27 mouse cellular contexts compared by ENCODE assay signal in the genomic region with DNA sequence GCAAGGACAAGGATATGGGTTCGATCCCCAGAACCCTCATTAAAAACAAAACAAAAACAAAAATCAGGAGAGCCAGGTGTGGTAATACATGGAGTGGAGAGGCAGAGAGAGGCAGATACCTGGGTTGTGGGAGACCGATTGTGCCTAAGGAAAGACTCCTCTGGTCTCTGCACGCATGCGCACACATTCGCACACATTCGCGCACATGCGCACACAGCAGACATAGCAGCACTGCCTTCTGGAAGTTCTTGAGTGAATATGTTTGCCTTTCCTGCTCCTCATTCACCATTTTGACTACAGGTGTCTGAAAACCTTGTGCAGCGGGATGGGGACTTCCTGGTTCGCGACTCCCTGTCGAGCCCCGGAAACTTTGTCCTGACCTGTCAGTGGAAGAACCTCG.
DNase-seq lines count a peak whose midpoint lies in the region; ATAC-seq and TF ChIP-seq lines count a peak whose summit lies in the region.
"Had no signal": no experiment of that assay in that cellular context is flagged by ENCODE, and none has a peak within 500 bp of the region (broad histone marks: within the 10 kb centered on the region; RNA-seq: fewer than 3 reads in every experiment).

No protein-coding gene starts in this region.

- no peak overlapping the region for H3K27ac ChIP-seq in testis, adult 2 months (ENCODE audit: control insufficient read depth, insufficient read depth, low read depth, low read length)
- no peak overlapping the region for H3K27ac ChIP-seq in forebrain, embryonic 11.5 days (ENCODE audit: low read depth, low read length)
- H3K27ac ChIP-seq in hindbrain, embryonic 13.5 days = no peak overlapping the region
- H3K27ac ChIP-seq: embryonic facial prominence, embryonic 12.5 days; embryonic facial prominence, embryonic 15.5 days; forebrain, embryonic 12.5 days; forebrain, embryonic 15.5 days; heart, embryonic 15.5 days; hindbrain, embryonic 10.5 days; hindbrain, embryonic 14.5 days; hindbrain, postnatal 0 days had no signal

- peak; percentile 65; the same call in 1 of the 2 replicates for TF ChIP-seq POLR2A in testis, adult 2 months (IDR thresholded peaks at IDR 0.05; ENCODE audit: control insufficient read depth, low read depth, low read length)

- H3K9ac ChIP-seq in forebrain, embryonic 11.5 days (ENCODE audit: low read length) = no peak overlapping the region
- no peak overlapping the region for H3K9ac ChIP-seq in hindbrain, embryonic 13.5 days
- H3K9ac ChIP-seq: embryonic facial prominence, embryonic 12.5 days; embryonic facial prominence, embryonic 15.5 days; forebrain, embryonic 12.5 days; forebrain, embryonic 15.5 days; heart, embryonic 12.5 days; heart, embryonic 15.5 days; hindbrain, embryonic 14.5 days had no signal

- H3K27me3 ChIP-seq in testis, adult 2 months (ENCODE audit: control insufficient read depth, insufficient read depth, low read length) = no peaks in the 10 kb centered on the region
- no peaks in the 10 kb centered on the region for H3K27me3 ChIP-seq in forebrain, embryonic 11.5 days (ENCODE audit: control insufficient read depth, insufficient read depth, low read length)
- no peaks in the 10 kb centered on the region for H3K27me3 ChIP-seq in hindbrain, embryonic 13.5 days
- H3K27me3 ChIP-seq: embryonic facial prominence, embryonic 15.5 days; forebrain, embryonic 12.5 days; forebrain, embryonic 15.5 days; heart, embryonic 15.5 days had no signal

- H3K4me2 ChIP-seq in forebrain, embryonic 11.5 days (ENCODE audit: low read depth, low read length, severe bottlenecking) = no peak overlapping the region
- no peak overlapping the region for H3K4me2 ChIP-seq in hindbrain, embryonic 13.5 days
- H3K4me2 ChIP-seq: embryonic facial prominence, embryonic 12.5 days; embryonic facial prominence, embryonic 15.5 days; forebrain, embryonic 12.5 days; forebrain, embryonic 15.5 days; heart, embryonic 12.5 days; heart, embryonic 15.5 days; hindbrain, embryonic 14.5 days had no signal

- DNase-seq in testis, postnatal 10 days (ENCODE audit: low spot score) = no peak
- DNase-seq in ES-CJ7 (ENCODE audit: low read depth, low spot score) (peak; percentile 36), ZHBTc4 (ENCODE audit: low read depth, low spot score) (peak; percentile 86)
- DNase-seq in forebrain, embryonic 11.5 days (ENCODE audit: low spot score) = no peak
- DNase-seq: adrenal gland, adult 8-10 months; adrenal gland, postnatal 25 days; cerebellum, adult 18-20 months; cerebellum, adult 9-10 months; cerebellum, postnatal 14 days; gastrocnemius, postnatal 25 days; heart, adult 18-20 months; heart, postnatal 10 days; heart, postnatal 36 days had no signal

- TF ChIP-seq CTCF in testis, adult 2 months (IDR thresholded peaks at IDR 0.05; ENCODE audit: control insufficient read depth, insufficient read depth, insufficient replicate concordance, low read depth, low read length) = no peak

- peaks cover 6% of the 10 kb centered on the region for H3K4me1 ChIP-seq in testis, adult 2 months (ENCODE audit: control insufficient read depth, insufficient read depth, low read length)
- H3K4me1 ChIP-seq in forebrain, embryonic 11.5 days (replicated peaks; ENCODE audit: control insufficient read depth, insufficient read depth, low read length) = no peaks in the 10 kb centered on the region
- H3K4me1 ChIP-seq in hindbrain, embryonic 13.5 days (replicated peaks) = peaks cover 10% of the 10 kb centered on the region
- H3K4me1 ChIP-seq: forebrain, embryonic 12.5 days had no signal

- H3K9me3 ChIP-seq in forebrain, embryonic 11.5 days (ENCODE audit: control insufficient read depth, low read length) = no peaks in the 10 kb centered on the region
- H3K9me3 ChIP-seq in hindbrain, embryonic 13.5 days = no peaks in the 10 kb centered on the region
- H3K9me3 ChIP-seq: embryonic facial prominence, embryonic 12.5 days; embryonic facial prominence, embryonic 15.5 days; forebrain, embryonic 12.5 days; forebrain, embryonic 15.5 days; heart, embryonic 12.5 days; heart, embryonic 15.5 days; hindbrain, embryonic 10.5 days had no signal

- H3K4me3 ChIP-seq in testis, adult 2 months (ENCODE audit: control insufficient read depth, low read depth, low read length) = peak overlapping the region; percentile 33
- no peak overlapping the region for H3K4me3 ChIP-seq in forebrain, embryonic 11.5 days (ENCODE audit: low read depth, low read length)
- no peak overlapping the region for H3K4me3 ChIP-seq in hindbrain, embryonic 13.5 days
- H3K4me3 ChIP-seq: embryonic facial prominence, embryonic 12.5 days; embryonic facial prominence, embryonic 15.5 days; forebrain, embryonic 12.5 days; forebrain, embryonic 15.5 days; heart, embryonic 12.5 days; heart, embryonic 15.5 days; hindbrain, embryonic 10.5 days had no signal

- no peaks in the 10 kb centered on the region for H3K36me3 ChIP-seq in testis, adult 2 months (ENCODE audit: control insufficient read depth, insufficient read depth, low read length)
- H3K36me3 ChIP-seq in forebrain, embryonic 11.5 days (ENCODE audit: control insufficient read depth, insufficient read depth, low read length) = no peaks in the 10 kb centered on the region; the same call in 1 of the 2 replicates
- H3K36me3 ChIP-seq in hindbrain, embryonic 13.5 days = no peaks in the 10 kb centered on the region
- H3K36me3 ChIP-seq: forebrain, embryonic 15.5 days; heart, embryonic 12.5 days; heart, embryonic 15.5 days had no signal

- WGBS in forebrain, embryonic 11.5 days = 97% methylated on average over 14 of the region's 14 CpGs
- 96% methylated on average over 14 of the region's 14 CpGs for WGBS in hindbrain, embryonic 13.5 days

- ATAC-seq in activated CD4-positive, CD25-positive, alpha-beta regulatory T cell, adult 4 months = no peak
- no peak for ATAC-seq in forebrain, embryonic 11.5 days (replicated peaks; ENCODE audit: low FRiP score)
- ATAC-seq in hindbrain, embryonic 13.5 days (ENCODE audit: low FRiP score) = no peak
- ATAC-seq: CD4-positive, CD25-positive, alpha-beta regulatory T cell, adult 4 months; forebrain, embryonic 15.5 days; hindbrain, postnatal 0 days; intestine, postnatal 0 days had no signal

Comparison
In these comparisons a context has a peak if more than half of its experiments do, and no peak if none do; other contexts are left out.
1. DNase-seq: peak in ES-CJ7 (single experiment) and ZHBTc4 (single experiment); none in testis, postnatal 10 days (single experiment) and forebrain, embryonic 11.5 days (single experiment).